Mouse (Mus musculus): ENCODE data around the gene Zscan20. TPM values are rescaled to one million over a fixed set of nuclear protein-coding genes. Genes with fewer than 3 reads are reported as not detected.
"Not testable (repeated sequence)": the region's sequence is repeated elsewhere in the genome, so short reads cannot be mapped to it uniquely, and the experiment has no call there.

The Zscan20 gene
- polyA plus RNA-seq, 1 experiment from 2014 or later = 3.9 TPM

DNA sequence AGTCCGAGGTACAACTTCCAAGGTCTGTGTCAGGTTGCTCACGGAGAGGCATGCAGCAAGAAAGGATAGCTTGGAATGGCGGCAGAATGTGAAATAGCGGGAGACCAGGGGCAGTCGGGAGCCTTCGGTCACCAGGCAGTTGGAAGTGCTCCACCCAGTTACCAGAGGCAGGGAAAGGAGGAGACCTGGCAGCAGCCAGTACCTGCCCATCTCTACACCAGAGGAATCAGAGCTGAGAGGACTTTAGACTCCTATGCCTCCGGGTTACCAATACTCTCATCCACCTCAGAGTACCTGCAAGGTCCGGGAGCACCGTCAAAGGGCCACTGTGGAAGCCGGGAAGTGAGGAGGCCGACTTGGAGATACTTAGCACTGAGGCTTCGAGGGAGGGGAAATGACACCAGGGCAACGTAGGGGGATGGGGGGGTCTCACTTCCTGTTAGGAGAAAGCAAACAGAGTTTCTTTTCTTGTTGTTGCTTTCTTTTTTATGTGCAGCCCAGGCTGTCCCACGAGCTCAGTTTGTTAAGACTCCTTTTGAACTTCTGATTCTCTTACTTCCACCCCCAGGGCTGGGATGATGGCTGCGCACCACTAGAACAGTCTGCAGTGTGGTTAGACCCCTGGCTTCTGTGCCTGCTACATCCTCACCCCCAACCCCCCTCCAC lies 8.5 kb upstream of the Zscan20 start, which contains the start of gene Tlr12:
Gene Tlr12, minus strand, starts transcription at position 374 of the 666 bp plus-strand sequence.
- no peak within 1 kb of the TSS for H3K4me2 ChIP-seq (replicated peaks; ENCODE audit: low read depth, low read length)
- no peak within 1 kb of the TSS for H3K4me3 ChIP-seq (ENCODE audit: low read depth, low read length)
- H3K27me3 ChIP-seq (ENCODE audit: control insufficient read depth, insufficient read depth, low read length) = no peaks in the 10 kb centered on the region
- H3K4me1 ChIP-seq (ENCODE audit: control insufficient read depth, insufficient read depth, low read length) = 0 out of 2 replicates have a peak, but pooled peaks cover 6% of the 10 kb centered on the region
- H3K9ac ChIP-seq (replicated peaks; ENCODE audit: low read depth, low read length) = no peak within 1 kb of the TSS
- no peaks in the 10 kb centered on the region for H3K36me3 ChIP-seq (ENCODE audit: control insufficient read depth, insufficient read depth, low read length)
- H3K9me3 ChIP-seq (ENCODE audit: control insufficient read depth, low read depth, low read length) = no peaks in the 10 kb centered on the region
- 60% methylated on average over 15 of the region's 15 CpGs for WGBS
- H3K27ac ChIP-seq (ENCODE audit: low read length) = no peak within 1 kb of the TSS
- ATAC-seq (ENCODE audit: insufficient number of reproducible peaks, insufficient read depth, low FRiP score, low read depth) = no peak

DNA sequence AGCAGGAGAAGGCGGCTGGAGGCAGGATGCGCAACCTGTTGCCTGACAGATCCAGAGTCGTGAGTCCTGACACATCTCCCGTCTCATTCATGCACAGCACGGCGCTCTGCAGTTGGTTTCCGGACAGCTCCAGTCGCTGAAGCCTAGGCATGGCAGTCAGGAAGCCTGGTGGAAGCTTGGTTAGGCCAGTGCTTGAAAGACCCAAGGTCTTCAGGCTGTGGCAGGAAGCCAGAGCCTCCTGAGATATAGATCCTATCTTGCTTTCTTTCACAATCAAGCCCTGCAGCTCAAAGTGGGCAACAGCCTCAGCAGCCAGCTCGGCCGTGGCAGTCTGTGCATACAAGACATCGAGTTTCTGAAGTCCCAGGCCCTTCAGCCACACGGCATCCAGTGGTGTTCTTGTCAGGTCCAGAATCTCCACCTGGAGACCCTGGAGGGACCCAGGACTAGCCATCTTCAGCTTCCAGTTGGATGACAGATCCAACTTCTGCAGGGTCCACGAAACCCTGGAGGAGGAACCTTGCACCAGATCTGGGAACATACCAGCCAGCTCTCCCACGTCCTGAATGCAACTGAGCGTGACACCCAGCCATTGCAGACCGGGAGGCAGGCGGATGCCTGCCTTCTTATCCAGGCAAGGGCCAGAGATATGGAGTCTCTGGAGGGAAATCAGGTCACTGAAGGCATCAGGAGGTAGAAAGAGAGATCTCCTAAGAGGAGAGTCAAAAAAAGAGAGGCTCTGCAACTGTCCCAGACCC lies 7.6 kb upstream of the Zscan20 start:
- Histone ChIP-seq H3K4me1 (ENCODE audit: control insufficient read depth, insufficient read depth, low read length) (0 out of 2 replicates have a peak, but pooled peaks cover 6% of the 10 kb centered on the region), H3K9me3 (ENCODE audit: control insufficient read depth, low read depth, low read length) (no peaks in the 10 kb centered on the region), H3K27me3 (ENCODE audit: control insufficient read depth, insufficient read depth, low read length) (no peaks in the 10 kb centered on the region), H3K4me3 (ENCODE audit: low read depth, low read length) (no peak overlapping the region), H3K27ac (ENCODE audit: low read length) (no peak overlapping the region), H3K4me2 (replicated peaks; ENCODE audit: low read depth, low read length) (no peak overlapping the region), H3K9ac (replicated peaks; ENCODE audit: low read depth, low read length) (no peak overlapping the region), H3K36me3 (ENCODE audit: control insufficient read depth, insufficient read depth, low read length) (no peaks in the 10 kb centered on the region)
- no peak for ATAC-seq (ENCODE audit: insufficient number of reproducible peaks, insufficient read depth, low FRiP score, low read depth)
- WGBS = 71% methylated on average over 17 of the region's 17 CpGs

DNA sequence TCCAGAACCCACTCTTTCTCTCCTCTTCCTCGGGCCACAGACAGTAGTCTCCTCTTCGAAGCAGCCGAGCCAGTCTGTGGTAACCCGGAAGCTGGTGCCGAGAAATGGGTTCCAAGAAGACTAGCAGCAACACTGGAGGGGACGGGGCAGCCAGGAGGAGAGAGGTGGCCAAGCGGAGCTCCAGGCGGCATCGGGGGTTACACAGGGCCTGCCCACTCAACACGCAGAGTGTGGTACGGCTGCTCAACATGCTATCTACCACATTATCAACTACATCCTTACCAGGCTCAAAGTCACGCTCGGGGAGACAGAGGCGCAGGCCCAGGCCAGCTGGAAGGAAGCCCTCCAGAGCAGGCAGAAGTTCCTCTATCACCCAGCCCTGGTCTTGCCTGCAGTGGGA lies 5.9 kb upstream of the Zscan20 start:
- H3K4me3 ChIP-seq (ENCODE audit: low read depth, low read length) = no peak overlapping the region
- no peak overlapping the region for H3K9ac ChIP-seq (replicated peaks; ENCODE audit: low read depth, low read length)
- 90% methylated on average over 14 of the region's 14 CpGs for WGBS
- no peaks in the 10 kb centered on the region for H3K27me3 ChIP-seq (ENCODE audit: control insufficient read depth, insufficient read depth, low read length)
- H3K36me3 ChIP-seq (ENCODE audit: control insufficient read depth, insufficient read depth, low read length) = no peaks in the 10 kb centered on the region
- H3K9me3 ChIP-seq (ENCODE audit: control insufficient read depth, low read depth, low read length) = no peaks in the 10 kb centered on the region
- no peak overlapping the region for H3K27ac ChIP-seq (ENCODE audit: low read length)
- H3K4me2 ChIP-seq (replicated peaks; ENCODE audit: low read depth, low read length) = no peak overlapping the region
- H3K4me1 ChIP-seq (ENCODE audit: control insufficient read depth, insufficient read depth, low read length) = 0 out of 2 replicates have a peak, but pooled peaks cover 6% of the 10 kb centered on the region
- no peak for ATAC-seq (ENCODE audit: insufficient number of reproducible peaks, insufficient read depth, low FRiP score, low read depth)

DNA sequence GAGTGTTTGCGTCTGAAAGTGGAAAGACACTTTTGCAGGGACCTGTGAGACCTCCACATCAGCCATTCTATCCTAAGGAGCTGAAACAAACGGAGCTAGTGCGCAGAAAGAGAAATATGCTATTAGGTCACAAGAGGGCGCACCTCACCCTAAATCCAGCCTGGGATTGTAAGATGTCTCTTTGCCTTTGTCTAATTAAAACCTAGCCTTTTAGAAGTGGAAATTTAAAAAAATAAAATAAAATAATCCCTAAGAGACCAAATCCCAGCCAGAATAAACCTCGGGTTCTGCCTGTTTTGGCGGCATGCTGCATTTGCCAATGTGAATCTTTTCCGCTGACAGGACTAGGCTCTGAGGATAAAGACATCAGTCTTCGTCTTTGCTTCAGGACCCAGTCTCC lies 3.4 kb upstream of the Zscan20 start:
- Histone ChIP-seq H3K4me3 (ENCODE audit: low read depth, low read length) (no peak overlapping the region), H3K36me3 (ENCODE audit: control insufficient read depth, insufficient read depth, low read length) (no peaks in the 10 kb centered on the region), H3K9me3 (ENCODE audit: control insufficient read depth, low read depth, low read length) (no peaks in the 10 kb centered on the region), H3K9ac (replicated peaks; ENCODE audit: low read depth, low read length) (no peak overlapping the region), H3K4me2 (replicated peaks; ENCODE audit: low read depth, low read length) (no peak overlapping the region), H3K27ac (ENCODE audit: low read length) (no peak overlapping the region), H3K4me1 (ENCODE audit: control insufficient read depth, insufficient read depth, low read length) (peaks cover 12% of the 10 kb centered on the region), H3K27me3 (ENCODE audit: control insufficient read depth, insufficient read depth, low read length) (no peaks in the 10 kb centered on the region)
- ATAC-seq (ENCODE audit: insufficient number of reproducible peaks, insufficient read depth, low FRiP score, low read depth) = no peak
- WGBS = 20% methylated on average over 8 of the region's 8 CpGs

DNA sequence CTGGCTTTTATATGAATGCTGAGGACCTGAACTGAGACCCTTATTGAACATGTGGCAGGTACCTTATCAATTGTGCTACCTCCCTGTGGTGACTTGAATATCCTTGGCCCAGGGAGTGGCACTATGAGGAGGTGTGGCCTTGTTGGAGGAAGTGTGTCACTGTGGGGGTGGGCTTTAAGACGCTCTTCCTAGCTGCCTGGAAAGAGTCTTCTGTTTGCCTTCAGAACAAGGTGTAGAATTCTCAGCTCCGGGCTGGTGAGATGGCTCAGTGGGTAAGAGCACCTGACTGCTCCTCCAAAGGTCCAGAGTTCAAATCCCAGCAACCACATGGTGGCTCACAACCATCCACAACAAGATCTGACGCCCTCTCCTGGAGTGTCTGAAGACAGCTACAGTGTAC lies 1.8 kb upstream of the Zscan20 start:
- H3K36me3 ChIP-seq (ENCODE audit: control insufficient read depth, insufficient read depth, low read length); H3K27me3 ChIP-seq (ENCODE audit: control insufficient read depth, insufficient read depth, low read length); H3K4me2 ChIP-seq (replicated peaks; ENCODE audit: low read depth, low read length); H3K4me3 ChIP-seq (ENCODE audit: low read depth, low read length); H3K27ac ChIP-seq (ENCODE audit: low read length); H3K9ac ChIP-seq (replicated peaks; ENCODE audit: low read depth, low read length); H3K9me3 ChIP-seq (ENCODE audit: control insufficient read depth, low read depth, low read length); ATAC-seq (ENCODE audit: insufficient number of reproducible peaks, insufficient read depth, low FRiP score, low read depth): not testable (repeated sequence)
- WGBS = 76% methylated on average over 3 of the region's 3 CpGs
- H3K4me1 ChIP-seq (ENCODE audit: control insufficient read depth, insufficient read depth, low read length) = peaks cover 11% of the 10 kb centered on the region

DNA sequence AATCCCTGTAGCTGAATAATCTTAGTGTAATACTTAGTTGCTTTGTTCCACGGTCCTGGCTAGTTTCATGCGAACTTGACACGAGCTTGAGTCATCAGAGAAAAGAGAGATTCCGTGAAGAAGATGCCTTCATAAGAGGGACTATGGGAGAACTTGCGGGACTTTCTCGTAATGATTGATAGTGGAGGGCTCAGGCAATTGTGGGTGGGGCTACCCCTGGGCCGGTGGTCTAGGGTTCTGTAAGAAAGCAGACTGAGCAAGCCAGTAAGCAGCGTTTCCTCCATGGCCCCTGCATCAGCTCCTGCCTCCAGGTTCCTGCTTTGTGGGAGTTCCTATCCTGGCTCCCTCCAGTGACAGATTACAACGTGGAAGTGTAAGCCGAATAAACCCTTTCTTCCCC lies 808 bp upstream of the Zscan20 start:
- no peak for ATAC-seq (ENCODE audit: insufficient number of reproducible peaks, insufficient read depth, low FRiP score, low read depth)
- peak overlapping the region; percentile 53; the same call in 1 of the 2 replicates for H3K4me3 ChIP-seq (ENCODE audit: low read depth, low read length)
- H3K27me3 ChIP-seq (ENCODE audit: control insufficient read depth, insufficient read depth, low read length) = no peaks in the 10 kb centered on the region
- peaks cover 11% of the 10 kb centered on the region for H3K4me1 ChIP-seq (ENCODE audit: control insufficient read depth, insufficient read depth, low read length)
- peak overlapping the region; percentile 67 for H3K4me2 ChIP-seq (replicated peaks; ENCODE audit: low read depth, low read length)
- H3K36me3 ChIP-seq (ENCODE audit: control insufficient read depth, insufficient read depth, low read length) = no peaks in the 10 kb centered on the region
- no peak overlapping the region for H3K9ac ChIP-seq (replicated peaks; ENCODE audit: low read depth, low read length)
- WGBS = 12% methylated on average over 10 of the region's 10 CpGs
- H3K27ac ChIP-seq (ENCODE audit: low read length) = 0 out of 2 replicates have a peak overlapping the region, but pooled peaks have one; percentile 15
- no peaks in the 10 kb centered on the region for H3K9me3 ChIP-seq (ENCODE audit: control insufficient read depth, low read depth, low read length)

DNA sequence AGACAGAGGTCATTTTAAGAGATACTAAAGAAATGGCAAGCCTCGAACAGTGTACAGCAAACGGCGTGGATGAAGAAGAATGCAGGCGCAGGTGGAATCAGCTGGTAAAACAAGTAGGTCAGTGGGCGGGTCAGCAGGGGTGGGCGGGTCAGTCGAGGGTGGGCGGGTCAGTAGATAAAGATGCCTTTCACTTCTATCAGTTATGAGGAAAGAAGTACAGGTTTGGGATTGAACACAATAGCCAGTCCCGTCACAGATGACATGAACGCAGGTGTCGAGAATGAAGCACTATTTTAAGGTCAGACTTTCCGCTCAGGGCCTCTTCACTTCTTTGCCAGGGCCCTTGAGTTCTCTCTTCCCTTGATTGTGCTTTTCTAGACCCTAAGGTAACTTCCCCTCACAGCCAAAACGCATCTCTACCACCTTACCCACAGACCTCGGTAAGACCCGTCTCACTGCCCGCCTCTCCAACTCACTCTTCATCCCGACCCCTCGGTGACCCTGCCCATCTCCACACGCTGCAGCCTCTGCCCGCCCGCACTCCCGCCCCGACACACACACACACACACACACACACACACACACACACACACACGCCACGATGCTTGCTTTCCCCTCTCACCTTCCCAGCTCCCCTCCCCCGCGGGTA lies 498 bp downstream of the Zscan20 start:
- Histone ChIP-seq H3K4me3 (ENCODE audit: low read depth, low read length) (peak overlapping the region; percentile 53), H3K4me1 (ENCODE audit: control insufficient read depth, insufficient read depth, low read length) (peaks cover 11% of the 10 kb centered on the region), H3K27ac (ENCODE audit: low read length) (0 out of 2 replicates have a peak overlapping the region, but pooled peaks have one; percentile 24), H3K9ac (replicated peaks; ENCODE audit: low read depth, low read length) (peak overlapping the region; percentile 54), H3K27me3 (ENCODE audit: control insufficient read depth, insufficient read depth, low read length) (no peaks in the 10 kb centered on the region), H3K4me2 (replicated peaks; ENCODE audit: low read depth, low read length) (peak overlapping the region; percentile 67), H3K36me3 (ENCODE audit: control insufficient read depth, insufficient read depth, low read length) (no peaks in the 10 kb centered on the region), H3K9me3 (ENCODE audit: control insufficient read depth, low read depth, low read length) (no peaks in the 10 kb centered on the region)
- ATAC-seq (ENCODE audit: insufficient number of reproducible peaks, insufficient read depth, low FRiP score, low read depth) = peak; percentile 50; the same call in 1 of the 2 replicates
- WGBS = 8% methylated on average over 24 of the region's 27 CpGs

DNA sequence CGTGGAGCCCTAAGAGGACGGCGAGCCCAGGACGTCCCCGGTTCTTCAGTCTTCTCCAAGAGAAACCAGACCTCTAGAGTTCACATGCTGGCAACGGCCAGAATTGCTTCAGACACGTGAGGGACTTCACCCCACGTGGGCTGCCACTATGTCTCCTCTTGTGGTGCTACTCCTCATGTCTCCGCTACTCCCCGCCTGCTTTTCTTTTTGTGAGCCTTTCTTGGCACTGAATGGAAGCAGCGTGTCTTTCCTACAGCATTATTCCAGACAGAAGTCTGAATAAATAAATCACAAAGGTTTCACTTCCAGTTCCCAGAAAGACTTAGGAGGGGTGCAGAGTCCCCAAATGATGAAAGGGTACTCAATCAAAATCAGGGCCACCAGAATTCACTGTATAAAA lies 2.2 kb downstream of the Zscan20 start:
- Histone ChIP-seq H3K4me3 (ENCODE audit: low read depth, low read length) (no peak overlapping the region), H3K9ac (replicated peaks; ENCODE audit: low read depth, low read length) (no peak overlapping the region), H3K9me3 (ENCODE audit: control insufficient read depth, low read depth, low read length) (no peaks in the 10 kb centered on the region), H3K4me1 (ENCODE audit: control insufficient read depth, insufficient read depth, low read length) (peaks cover 11% of the 10 kb centered on the region), H3K36me3 (ENCODE audit: control insufficient read depth, insufficient read depth, low read length) (no peaks in the 10 kb centered on the region; the same call in 1 of the 2 replicates), H3K27me3 (ENCODE audit: control insufficient read depth, insufficient read depth, low read length) (no peaks in the 10 kb centered on the region), H3K4me2 (replicated peaks; ENCODE audit: low read depth, low read length) (no peak overlapping the region), H3K27ac (ENCODE audit: low read length) (no peak overlapping the region)
- no peak for ATAC-seq (ENCODE audit: insufficient number of reproducible peaks, insufficient read depth, low FRiP score, low read depth)
- WGBS = 81% methylated on average over 11 of the region's 11 CpGs

All from stomach, embryonic 14.5 days (tissue).